Mouse (Mus musculus): ENCODE measurements around the gene Tbl1xr1.

Gene Tbl1xr1

DNA sequence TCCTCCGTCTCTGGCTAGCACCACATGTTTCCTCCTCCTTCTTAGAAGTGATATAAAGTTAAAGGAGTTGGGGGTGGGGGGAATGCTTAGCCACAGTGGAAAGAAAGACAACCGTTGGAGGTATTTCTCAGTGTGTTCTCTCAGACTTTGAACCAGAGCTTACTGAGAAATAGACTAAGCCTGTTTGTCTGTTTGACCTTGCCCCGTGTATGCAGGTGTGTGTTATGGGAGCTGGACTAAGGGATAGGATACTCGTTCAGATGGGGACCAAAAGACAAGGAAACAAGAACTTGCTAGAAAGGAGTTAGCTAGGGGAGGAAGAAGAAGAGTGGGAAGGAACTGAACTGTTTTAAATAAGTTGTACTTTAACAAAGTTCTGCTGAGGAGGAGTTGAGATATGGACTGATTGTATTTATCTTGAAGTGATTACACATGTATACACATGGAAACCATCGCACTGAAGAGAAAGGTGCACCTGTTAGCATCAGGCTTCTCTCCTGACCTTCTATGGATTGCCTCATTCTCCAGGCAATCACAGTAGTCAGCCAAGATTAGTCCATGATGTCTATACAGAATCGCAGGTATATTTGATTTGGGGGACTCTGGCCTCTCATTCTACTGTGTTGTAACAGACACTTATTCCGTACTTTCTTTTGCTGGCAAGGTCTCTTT is 117.9 kb downstream of the Tbl1xr1 start:
- in situ Hi-C loops (cut with MboI, MseI), result no loop called here

DNA sequence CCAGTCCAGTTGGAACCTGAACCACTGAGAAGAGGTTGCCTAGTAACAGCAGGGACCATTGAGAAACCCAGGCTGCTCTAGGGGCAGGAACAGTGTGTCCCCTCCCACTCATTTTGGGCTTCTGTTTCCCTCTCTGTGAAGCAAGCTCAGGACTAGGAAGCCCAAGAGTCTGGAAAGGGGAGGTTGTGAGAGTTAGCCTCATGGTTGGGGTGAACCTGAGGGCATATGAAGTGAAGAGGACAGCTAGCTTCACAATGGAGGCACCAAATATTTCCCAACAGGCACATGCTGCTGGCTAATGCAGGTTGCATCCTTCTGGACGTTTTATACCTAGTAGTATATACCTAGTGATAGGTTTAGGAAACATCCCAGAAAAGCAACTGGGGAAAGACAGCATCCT is 122.3 kb downstream of the Tbl1xr1 start:
- in situ Hi-C loops (cut with MboI, MseI), result no loop called here

DNA sequence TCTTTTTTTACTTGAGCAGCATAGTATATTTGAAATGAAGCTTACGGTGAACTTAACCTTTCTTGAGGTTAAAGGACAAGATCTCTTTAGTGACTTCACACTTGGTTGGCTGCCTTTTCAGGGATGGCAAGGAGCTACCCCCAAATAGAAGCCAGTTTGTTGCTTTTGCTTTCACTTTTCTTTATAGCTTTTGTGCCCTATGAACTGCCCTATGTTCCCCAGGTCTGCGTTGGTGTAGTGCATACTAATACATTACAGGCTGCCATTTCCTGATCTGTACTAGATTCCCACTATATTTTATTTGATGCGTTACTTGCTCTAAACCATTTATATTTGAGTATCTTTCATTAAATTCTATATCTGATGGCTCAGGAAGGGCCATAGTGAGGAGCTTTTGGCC is 127.7 kb downstream of the Tbl1xr1 start:
- in situ Hi-C loops (cut with MboI, MseI), result no loop called here

DNA sequence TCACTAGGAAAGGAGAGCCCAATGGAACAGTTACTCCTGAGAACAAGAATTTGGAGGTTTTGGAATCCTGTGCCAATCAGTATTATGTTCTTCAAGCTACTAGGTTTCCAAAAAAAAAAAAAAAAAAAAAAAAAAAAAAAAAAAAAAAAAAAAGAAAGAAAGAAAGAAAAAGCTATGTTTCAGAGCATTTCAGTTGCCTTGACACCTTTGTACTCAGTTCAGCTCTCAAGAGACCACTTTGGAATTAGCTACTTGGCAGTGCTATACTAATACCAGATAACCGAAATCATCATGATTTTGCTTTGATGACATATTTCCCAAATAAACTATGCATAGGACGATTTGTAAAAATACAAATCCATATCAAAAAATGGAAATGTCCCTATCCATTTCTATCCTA is 145.1 kb downstream of the Tbl1xr1 start:
- in situ Hi-C loops (cut with MboI, MseI), result no loop called here

DNA sequence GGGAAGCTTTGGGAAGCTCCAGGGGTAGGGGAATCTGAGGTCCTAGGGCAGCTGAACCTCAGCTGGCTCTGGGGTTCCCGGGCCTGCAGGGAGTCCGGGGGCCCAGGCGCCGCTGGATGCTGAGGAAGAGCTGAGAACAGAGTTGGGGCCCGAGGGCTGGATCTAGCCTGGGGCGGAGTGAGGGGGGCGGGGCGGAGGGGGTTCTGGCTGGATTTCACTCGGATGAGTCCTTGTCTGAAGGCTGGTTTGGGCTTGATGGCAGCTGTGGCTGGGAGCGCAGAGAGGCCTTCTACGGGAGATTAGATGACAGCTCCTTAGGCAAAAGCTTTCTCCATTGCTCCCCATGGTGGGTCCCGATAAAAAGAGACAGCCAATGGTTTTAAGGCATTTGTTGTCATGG is 145.9 kb downstream of the Tbl1xr1 start:
- in situ Hi-C loops (cut with MboI, MseI), result no loop called here

DNA sequence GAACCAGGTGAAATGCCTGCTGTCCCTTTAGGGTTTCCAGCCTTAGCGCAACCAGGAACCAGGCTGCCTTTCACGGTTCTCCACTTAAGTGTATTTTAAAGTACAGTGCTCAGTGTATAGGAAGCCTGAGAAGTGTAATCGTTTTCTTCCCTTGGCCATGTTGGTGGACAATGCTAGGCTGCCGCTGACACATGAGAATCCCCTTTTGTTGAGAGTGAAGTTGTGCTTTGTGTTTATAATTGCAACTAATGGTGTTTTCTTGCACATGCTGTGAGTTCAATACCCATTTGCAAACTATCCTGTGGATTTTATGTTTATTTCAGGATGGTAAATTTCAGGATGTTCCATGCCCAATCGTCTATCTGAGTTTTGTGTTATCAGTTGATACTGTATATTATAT is 146.6 kb downstream of the Tbl1xr1 start:
- in situ Hi-C loops (cut with MboI, MseI), result no loop called here

DNA sequence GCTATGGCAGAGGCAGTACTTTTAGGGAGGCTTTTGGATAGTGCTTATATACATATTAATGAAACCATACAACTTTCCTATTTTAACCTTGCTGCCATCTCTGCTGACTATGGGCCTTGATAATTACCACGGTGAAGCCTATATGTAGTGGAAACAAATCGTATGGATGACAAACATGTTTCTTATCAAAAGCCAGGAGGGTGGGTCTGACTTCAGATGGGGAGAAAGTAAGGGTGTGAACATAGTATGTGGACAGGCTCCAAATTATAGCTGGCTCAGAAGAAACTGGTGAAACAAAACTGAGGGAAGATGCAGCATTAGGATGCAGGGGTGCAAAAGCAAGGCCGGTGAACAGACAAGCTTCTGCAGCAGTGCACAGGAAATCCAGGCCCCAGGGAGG is 151.6 kb downstream of the Tbl1xr1 start:
- in situ Hi-C loops (cut with MboI, MseI), result no loop called here

DNA sequence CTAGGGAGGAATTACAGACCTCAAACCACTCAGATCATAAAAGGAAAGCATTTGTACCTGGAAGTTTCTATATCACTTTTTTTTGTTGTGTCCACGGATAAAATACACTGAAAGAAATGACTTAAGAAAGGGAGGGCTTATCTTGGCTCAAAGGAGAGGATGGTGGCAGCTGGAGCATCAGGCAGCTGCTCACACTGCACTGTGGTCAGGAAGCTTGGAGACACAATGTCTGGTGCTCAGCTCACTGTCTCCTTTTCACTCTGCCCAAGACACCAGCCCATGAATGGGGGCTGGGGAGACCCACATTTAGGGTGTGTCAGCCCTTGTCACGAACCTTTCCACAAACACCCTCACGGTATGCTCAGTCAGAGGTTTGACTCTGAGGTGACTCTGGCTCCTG is 154.2 kb downstream of the Tbl1xr1 start:
- in situ Hi-C loops (cut with MboI, MseI), result no loop called here

DNA sequence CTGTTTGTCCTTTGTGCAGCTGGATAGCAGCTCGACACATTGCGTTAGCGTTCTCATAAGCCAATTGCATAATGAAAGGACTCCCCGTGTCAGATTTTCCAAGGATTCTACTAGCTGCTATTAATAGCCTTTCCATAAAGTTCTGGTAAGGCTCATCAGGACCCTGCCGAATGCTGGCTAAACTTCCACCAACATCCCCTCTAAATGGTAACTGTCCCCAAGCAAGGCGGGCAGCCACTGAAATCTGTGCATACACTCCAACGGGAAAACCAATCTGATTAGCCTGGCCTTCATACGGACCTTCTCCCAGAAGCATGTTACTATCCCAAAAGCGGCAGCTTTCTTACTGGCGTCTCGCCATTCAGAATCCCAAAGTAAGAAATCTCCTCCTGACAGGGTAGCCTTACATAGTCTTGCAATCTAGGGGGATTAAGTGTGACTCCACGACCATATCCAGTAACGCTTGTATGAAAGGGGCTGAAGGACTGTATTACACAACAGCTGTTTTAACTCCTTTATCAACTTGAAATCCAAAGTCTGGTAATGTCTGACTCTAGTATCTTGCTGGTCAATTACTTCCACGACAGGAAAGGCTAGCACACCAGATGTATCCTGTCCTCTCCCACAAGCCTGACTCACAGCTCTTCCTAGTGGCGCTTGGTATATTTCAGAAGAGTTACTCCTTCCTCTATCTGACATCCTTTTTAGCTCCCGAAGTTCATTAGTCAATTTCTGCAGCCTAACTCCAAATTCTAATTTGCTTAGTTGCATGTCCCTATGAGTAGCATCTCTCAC is 161.9 kb downstream of the Tbl1xr1 start:
- in situ Hi-C loops (cut with MboI, MseI), result no loop called here
